Mouse (Mus musculus) neural tube, embryonic 14.5 days (tissue): ENCODE measurements around the gene Ptgis. TPM values are rescaled to one million over a fixed set of nuclear protein-coding genes. Genes with fewer than 3 reads are reported as not detected.
"Not testable (repeated sequence)": the region's sequence is repeated elsewhere in the genome, so short reads cannot be mapped to it uniquely, and the experiment has no call there.

Experiments used
- ATAC-seq: fragments of 200-750 bp; cut with Nextera tagmentation; 2 replicates; pipeline ENCODE4 v1.8.0; 2017; ENCODE audit warnings: low read depth, mild to moderate bottlenecking, moderate TSS enrichment, moderate library complexity
- H3K27ac ChIP-seq: fragments of 300-500 bp; sonication (generic); 2 replicates; pipeline ENCODE4 v1.5.1; 2014; ENCODE audit warnings: low read depth, mild to moderate bottlenecking, control low read depth, low read length, moderate library complexity, mixed read lengths
- H3K27me3 ChIP-seq: fragments of 300-500 bp; sonication (generic); 2 replicates; pipeline ENCODE4 v1.6.1; 2014; ENCODE audit warnings: low read length; ENCODE audit not compliant: control insufficient read depth, insufficient read depth
- H3K36me3 ChIP-seq: fragments of 300-500 bp; sonication (generic); 2 replicates; pipeline ENCODE4 v1.6.1; 2014; ENCODE audit warnings: low read length, mixed read lengths; ENCODE audit not compliant: control insufficient read depth, insufficient read depth
- H3K4me1 ChIP-seq: fragments of 300-500 bp; sonication (generic); 2 replicates; pipeline ENCODE4 v1.6.1; 2014; ENCODE audit warnings: low read length; ENCODE audit not compliant: control insufficient read depth, insufficient read depth
- H3K4me2 ChIP-seq: fragments of 300-500 bp; sonication (generic); 2 replicates; pipeline ENCODE4 v1.6.1; 2014; ENCODE audit warnings: mild to moderate bottlenecking, low read depth, low read length, control low read depth
- H3K4me3 ChIP-seq: fragments of 300-500 bp; sonication (generic); 2 replicates; pipeline ENCODE4 v1.5.1; 2014; ENCODE audit warnings: low read depth, low read length, control low read depth, mixed read lengths
- H3K9ac ChIP-seq: fragments of 300-500 bp; sonication (generic); replicated peaks from 2 replicates; pipeline ENCODE4 v1.6.1; 2014; ENCODE audit warnings: low read depth, mild to moderate bottlenecking, control low read depth, low read length, mixed read lengths
- H3K9me3 ChIP-seq: fragments of 300-500 bp; sonication (generic); 2 replicates; pipeline ENCODE4 v1.6.1; 2016; ENCODE audit warnings: low read length; ENCODE audit not compliant: control insufficient read depth
- WGBS: fragments of 180-500 bp; shearing (Covaris S2); extraction: QIAGEN DNeasy Blood & Tissue Kit; methylation state at CpG from one replicate; pipeline ENCODE4 v1.1.7; 2014; 5-methylcytosine and 5-hydroxymethylcytosine counted together
- polyA plus RNA-seq: library from polyadenylated mRNA; unstranded; fragments of >200 nt; fragmentation: Nextera tagmentation; extraction: Ambion mirVana; gene quantifications from 2 replicates; pipeline ENCODE4 v1.2.1, GENCODE M21; 2014

The Ptgis gene
- polyA plus RNA-seq, 1 experiment from 2014 or later = 1.9 TPM

DNA sequence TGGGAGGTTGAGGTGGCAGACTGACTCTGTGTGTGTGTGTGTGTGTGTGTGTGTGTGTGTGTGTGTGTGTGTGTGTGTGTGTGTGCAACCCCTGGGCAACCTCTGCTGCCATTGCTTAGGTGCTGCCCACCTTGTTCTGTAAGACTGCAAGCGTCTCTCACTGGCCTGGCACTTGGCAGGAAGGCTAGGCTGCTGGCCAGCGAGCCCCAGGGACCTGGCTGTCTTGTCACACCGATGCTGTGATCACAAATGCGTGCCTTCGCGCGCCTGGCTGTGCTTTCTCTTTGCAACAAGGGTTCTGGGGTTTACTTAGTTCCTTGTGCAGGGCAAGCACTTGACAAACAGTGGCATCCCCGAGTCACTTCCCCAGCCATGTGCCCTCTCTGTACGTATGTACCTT is 30.5 kb downstream of the Ptgis start:
- Histone ChIP-seq H3K4me3 (no peak overlapping the region), H3K27ac (no peak overlapping the region), H3K4me1 (no peaks in the 10 kb centered on the region), H3K27me3 (no peaks in the 10 kb centered on the region), H3K9ac (no peak overlapping the region), H3K4me2 (no peak overlapping the region), H3K36me3 (no peaks in the 10 kb centered on the region), H3K9me3 (no peaks in the 10 kb centered on the region)
- no peak for ATAC-seq
- 74% methylated on average over 8 of the region's 9 CpGs for WGBS

DNA sequence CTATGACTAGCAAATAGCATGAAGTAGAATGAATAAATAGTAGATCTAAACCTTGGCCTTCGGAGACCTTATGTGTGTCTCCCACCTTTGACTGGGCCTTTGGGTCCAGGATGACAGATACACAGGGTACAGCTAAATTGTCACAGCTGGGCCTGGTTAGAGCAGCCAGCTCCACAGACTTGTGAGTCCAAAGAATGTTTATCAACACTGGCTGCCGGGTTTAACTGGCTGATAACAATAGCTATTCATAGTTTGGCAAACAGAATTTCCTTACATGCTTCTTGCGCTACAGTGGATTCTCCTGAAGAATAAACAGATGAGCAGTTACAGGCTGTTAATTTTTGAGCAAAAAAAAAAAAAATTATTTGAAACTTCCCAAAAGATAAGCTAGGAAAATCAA is 31.4 kb downstream of the Ptgis start:
- Histone ChIP-seq H3K27me3 (no peaks in the 10 kb centered on the region), H3K4me2 (no peak overlapping the region), H3K9me3 (no peaks in the 10 kb centered on the region), H3K36me3 (no peaks in the 10 kb centered on the region), H3K9ac (no peak overlapping the region), H3K4me1 (no peaks in the 10 kb centered on the region), H3K27ac (no peak overlapping the region), H3K4me3 (no peak overlapping the region)
- no peak for ATAC-seq
- WGBS = 83% methylated on average over 3 of the region's 3 CpGs

DNA sequence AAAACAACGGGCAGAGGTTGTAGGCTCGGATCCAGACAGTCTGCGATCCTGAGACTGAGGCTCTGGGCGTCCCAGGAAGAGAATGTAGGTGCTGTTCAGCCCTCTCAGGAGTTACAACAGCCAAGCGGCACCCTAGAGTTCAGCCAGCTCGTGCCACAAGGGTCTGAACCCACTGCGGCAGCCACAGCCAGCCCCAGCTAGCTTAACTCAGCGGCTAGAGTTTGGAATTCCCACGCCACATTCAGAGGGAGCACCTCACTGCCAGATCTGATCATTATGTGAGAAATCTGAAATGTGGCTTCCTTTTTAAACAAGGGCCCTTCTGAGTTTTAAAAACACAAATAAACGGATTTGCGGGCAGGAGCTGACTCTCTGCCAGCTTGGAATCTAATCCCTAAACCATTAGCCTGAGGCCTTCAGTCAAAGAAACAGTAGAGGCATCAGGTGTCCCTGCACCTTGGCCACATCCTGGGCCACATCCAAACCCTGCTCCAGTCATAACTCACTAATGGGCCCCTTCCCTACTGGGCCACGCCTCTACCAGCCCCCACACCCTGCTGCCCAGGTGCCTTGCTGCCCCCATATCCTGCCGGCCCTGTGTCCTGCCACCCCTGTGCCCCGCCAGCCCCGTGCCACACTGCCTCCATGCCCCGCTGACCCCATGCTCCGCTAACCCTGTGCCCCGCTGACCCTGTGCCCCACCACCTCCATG is 34.3 kb downstream of the Ptgis start:
- Histone ChIP-seq H3K4me2 (no peak overlapping the region), H3K4me1 (peaks cover 12% of the 10 kb centered on the region; the same call in 1 of the 2 replicates), H3K36me3 (no peaks in the 10 kb centered on the region), H3K27me3 (no peaks in the 10 kb centered on the region), H3K9ac (no peak overlapping the region), H3K27ac (no peak overlapping the region), H3K4me3 (no peak overlapping the region), H3K9me3 (no peaks in the 10 kb centered on the region)
- ATAC-seq = no peak
- 96% methylated on average over 18 of the region's 18 CpGs for WGBS

DNA sequence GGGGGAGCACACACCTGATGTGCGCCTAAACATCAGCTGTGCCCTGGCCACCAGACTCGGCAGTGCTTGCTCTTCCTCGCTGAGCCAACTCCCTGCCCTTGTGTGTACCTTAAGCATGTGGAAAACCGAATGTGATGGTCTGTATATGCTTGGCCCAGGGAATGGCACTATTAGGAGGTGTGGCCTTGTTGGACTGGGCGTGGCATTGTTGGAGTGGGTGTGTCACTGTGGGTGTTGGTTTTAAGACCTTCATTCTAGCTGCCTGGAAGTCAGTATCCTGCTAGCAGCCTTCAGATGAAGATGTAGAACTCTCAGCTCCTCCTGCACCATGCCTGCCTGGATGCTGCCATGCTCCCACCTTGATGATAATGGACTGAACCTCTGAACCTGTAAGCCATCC is 35.7 kb downstream of the Ptgis start:
- not testable (repeated sequence) for ATAC-seq, H3K4me3 ChIP-seq, H3K36me3 ChIP-seq, H3K9me3 ChIP-seq, H3K9ac ChIP-seq, H3K27ac ChIP-seq, H3K27me3 ChIP-seq, H3K4me2 ChIP-seq
- WGBS = 90% methylated on average over 5 of the region's 5 CpGs
- peaks cover 13% of the 10 kb centered on the region; the same call in 1 of the 2 replicates for H3K4me1 ChIP-seq

DNA sequence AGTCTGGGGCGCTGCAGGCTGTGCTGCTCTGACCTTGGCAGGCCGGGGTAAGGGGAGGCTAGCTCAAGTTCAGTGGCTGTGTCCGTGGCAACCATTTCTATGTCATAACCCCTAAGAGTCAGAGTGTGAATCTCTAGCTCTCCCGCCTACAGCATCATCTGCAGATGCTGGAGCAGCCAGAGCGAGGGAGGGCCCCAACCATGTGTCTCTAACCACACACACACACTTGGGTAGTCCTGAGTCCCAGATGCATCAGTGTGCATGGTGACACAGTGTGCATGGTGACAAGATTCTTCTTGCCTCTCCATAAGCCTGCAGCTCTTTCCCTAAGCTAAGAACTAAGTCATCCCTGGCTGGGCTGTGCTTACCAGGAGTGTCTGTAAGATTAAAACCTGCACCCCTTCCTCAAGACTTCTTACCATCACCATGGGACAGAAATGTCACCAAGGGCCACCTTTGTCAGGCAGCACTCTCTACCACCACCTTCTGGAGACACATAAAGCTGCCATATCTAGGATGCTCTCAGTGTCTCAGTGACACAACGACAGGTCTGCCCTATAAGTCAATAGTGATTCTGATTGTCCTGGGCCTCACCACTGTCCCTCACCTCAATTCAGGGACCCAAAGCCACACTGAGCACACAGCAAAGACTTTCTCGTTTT is 36.8 kb downstream of the Ptgis start:
- WGBS = 76% methylated on average over 7 of the region's 7 CpGs
- no peaks in the 10 kb centered on the region for H3K27me3 ChIP-seq
- no peak overlapping the region for H3K9ac ChIP-seq
- H3K36me3 ChIP-seq = no peaks in the 10 kb centered on the region
- no peak for ATAC-seq
- no peak overlapping the region for H3K27ac ChIP-seq
- H3K4me2 ChIP-seq = no peak overlapping the region
- H3K4me3 ChIP-seq = no peak overlapping the region
- peaks cover 13% of the 10 kb centered on the region; the same call in 1 of the 2 replicates for H3K4me1 ChIP-seq
- H3K9me3 ChIP-seq = no peaks in the 10 kb centered on the region

DNA sequence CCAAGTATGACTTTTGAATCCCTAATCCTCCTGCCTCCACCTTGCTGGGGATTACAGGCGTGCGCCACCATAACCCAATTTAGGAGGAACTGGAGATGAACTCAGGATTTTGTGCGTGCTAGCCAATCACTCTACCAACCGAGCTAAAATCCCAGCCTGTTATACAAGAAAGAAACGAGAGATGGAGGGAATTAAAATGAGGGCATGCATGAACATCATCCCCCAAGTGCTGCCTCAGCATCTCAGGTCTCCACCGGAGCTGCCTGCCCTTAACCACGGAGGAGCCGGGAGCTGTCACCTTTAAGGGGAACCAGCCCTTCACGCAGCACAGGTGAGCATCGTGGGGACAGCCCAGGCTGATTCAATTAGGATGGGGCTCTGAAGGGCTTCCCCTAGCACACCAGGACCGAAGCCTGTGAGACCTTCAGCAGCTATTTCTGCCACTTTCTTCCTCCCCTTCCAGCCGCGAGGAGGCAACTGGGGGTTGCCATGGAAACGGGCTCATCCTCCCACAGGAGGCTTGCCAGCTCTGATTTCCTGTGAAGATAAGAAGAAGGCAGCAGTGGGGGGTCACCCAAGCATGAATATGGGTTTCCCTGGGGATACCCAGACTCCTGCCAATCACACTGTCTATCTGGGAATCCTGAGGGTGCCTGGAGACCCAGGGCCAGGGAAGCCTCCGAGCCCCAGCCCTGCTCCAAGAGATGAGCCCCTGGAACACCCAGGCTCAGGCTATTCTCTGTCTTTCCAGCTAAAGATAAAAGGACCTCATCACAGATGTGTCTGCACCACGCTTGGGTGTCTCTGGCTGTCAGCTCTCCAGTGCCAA is 38.7 kb downstream of the Ptgis start:
- 34% methylated on average over 16 of the region's 16 CpGs for WGBS
- no peak overlapping the region for H3K4me3 ChIP-seq
- peak; percentile 78 for ATAC-seq
- H3K4me1 ChIP-seq = peaks cover 13% of the 10 kb centered on the region; the same call in 1 of the 2 replicates
- H3K36me3 ChIP-seq = no peaks in the 10 kb centered on the region
- H3K27ac ChIP-seq = peak overlapping the region; percentile 76
- no peaks in the 10 kb centered on the region for H3K9me3 ChIP-seq
- H3K9ac ChIP-seq = no peak overlapping the region
- peak overlapping the region; percentile 9; the same call in 1 of the 2 replicates for H3K4me2 ChIP-seq
- no peaks in the 10 kb centered on the region for H3K27me3 ChIP-seq

DNA sequence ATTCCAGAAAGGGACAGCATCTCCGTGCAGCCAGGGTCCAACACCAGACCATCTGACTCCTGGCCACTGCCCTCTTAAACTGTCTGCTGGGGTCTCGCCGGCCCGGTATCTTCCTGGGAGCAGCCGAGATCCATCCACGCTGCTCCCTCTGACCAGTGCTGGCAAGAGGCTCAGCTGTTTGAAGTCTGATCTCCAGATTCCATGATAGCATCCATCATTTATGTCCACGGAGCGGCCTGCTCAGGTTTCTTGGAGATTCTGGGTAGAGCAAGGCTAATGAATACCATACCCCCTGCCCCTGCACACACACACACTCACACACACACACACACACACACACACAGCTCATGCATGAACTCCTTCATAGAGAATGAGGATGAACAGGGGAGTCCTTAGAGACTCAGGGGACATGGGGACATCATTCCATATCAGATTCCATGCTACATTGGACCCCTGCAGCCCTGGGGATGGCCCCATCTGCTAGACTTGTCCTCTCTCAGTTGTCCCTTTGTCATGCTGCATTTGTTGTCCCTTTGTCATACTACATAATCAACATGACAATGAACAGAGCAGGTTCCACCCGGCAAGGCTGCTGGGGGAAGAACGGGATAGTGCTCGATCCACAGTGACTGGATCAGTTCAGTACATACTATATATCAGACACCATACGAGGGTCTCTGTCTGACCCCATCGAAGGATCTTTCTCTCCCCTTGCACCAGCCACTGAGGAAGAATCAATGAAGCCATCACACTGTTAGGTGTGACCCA is 41.6 kb downstream of the Ptgis start:
- H3K4me1 ChIP-seq = peaks cover 13% of the 10 kb centered on the region; the same call in 1 of the 2 replicates
- H3K27me3 ChIP-seq = no peaks in the 10 kb centered on the region
- H3K9me3 ChIP-seq = no peaks in the 10 kb centered on the region
- WGBS = 55% methylated on average over 13 of the region's 13 CpGs
- H3K4me2 ChIP-seq = no peak overlapping the region
- H3K27ac ChIP-seq = no peak overlapping the region
- H3K9ac ChIP-seq = no peak overlapping the region
- ATAC-seq = no peak
- H3K36me3 ChIP-seq = no peaks in the 10 kb centered on the region
- no peak overlapping the region for H3K4me3 ChIP-seq

DNA sequence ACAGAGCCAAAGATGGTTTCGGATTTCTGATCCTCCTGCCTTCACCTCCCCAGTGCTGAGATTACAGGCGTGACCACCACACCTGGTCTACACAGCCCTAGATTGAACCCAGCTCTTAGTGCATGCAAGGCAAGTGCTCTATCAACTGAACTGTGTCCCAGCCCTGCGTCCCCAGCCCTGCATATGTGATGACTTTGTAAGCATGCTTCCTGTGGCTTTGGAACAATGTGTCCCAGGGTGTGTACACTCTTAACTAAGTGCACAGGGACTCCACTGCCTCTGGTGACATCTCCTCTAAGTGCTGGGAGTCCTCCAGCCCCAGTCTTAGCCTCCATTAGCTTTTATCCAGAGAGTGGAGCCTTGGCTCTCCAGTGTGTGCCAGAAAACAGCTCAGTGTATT is 47.0 kb downstream of the Ptgis start:
- Histone ChIP-seq H3K4me2 (no peak overlapping the region), H3K4me3 (no peak overlapping the region), H3K4me1 (peaks cover 14% of the 10 kb centered on the region), H3K27me3 (peaks cover 6% of the 10 kb centered on the region; the same call in 1 of the 2 replicates), H3K27ac (no peak overlapping the region), H3K36me3 (no peaks in the 10 kb centered on the region), H3K9me3 (no peaks in the 10 kb centered on the region), H3K9ac (no peak overlapping the region)
- WGBS = 86% methylated on average over 3 of the region's 3 CpGs
- no peak for ATAC-seq
